Mouse (Mus musculus) heart, embryonic 14.5 days (tissue): ENCODE results near the gene Lgi2. TPM values are rescaled to one million over a fixed set of nuclear protein-coding genes. Genes with fewer than 3 reads are reported as not detected.

Source experiments
- ATAC-seq: fragments of 200-750 bp; cut with Nextera tagmentation; 2 replicates; pipeline ENCODE4 v1.8.0; 2017; ENCODE audit warnings: low read depth, moderate TSS enrichment; ENCODE audit not compliant: insufficient number of reproducible peaks, insufficient read depth, low FRiP score
- H3K27ac ChIP-seq, 2 experiments: fragments of 200-500 bp in 1 of 2; fragments of 300-500 bp in 1 of 2; sonication (generic) in 1 of 2; replicated peaks in 1 of 2; 2 replicates each; pipeline ENCODE4 v1.5.1; 2012 to 2014; ENCODE audit warnings: low read depth in 2 of 2, low read length in 2 of 2, control low read depth in 1 of 2, mild to moderate bottlenecking in 1 of 2, mixed read lengths in 1 of 2; ENCODE audit not compliant: control insufficient read depth in 1 of 2, insufficient read depth in 1 of 2
- H3K27me3 ChIP-seq: fragments of 300-500 bp; sonication (generic); 2 replicates; pipeline ENCODE4 v1.6.1; 2014; ENCODE audit warnings: mild to moderate bottlenecking, low read length, control low read depth; ENCODE audit not compliant: control insufficient read depth, insufficient read depth
- H3K36me3 ChIP-seq: fragments of 300-500 bp; sonication (generic); 2 replicates; pipeline ENCODE4 v1.6.1; 2014; ENCODE audit warnings: mild to moderate bottlenecking, control low read depth, low read length, mixed read lengths; ENCODE audit not compliant: control insufficient read depth, insufficient read depth
- H3K4me1 ChIP-seq, 2 experiments: fragments of 200-500 bp in 1 of 2; fragments of 300-500 bp in 1 of 2; sonication (generic) in 1 of 2; 2 replicates each; pipeline ENCODE4 v1.6.1; 2012 to 2014; ENCODE audit warnings: low read length in 2 of 2, control low read depth in 1 of 2, mixed read lengths in 1 of 2; ENCODE audit not compliant: control insufficient read depth in 2 of 2, insufficient read depth in 2 of 2
- H3K4me2 ChIP-seq: fragments of 300-500 bp; sonication (generic); 2 replicates; pipeline ENCODE4 v1.6.1; 2014; ENCODE audit warnings: mild to moderate bottlenecking, low read length
- H3K4me3 ChIP-seq, 2 experiments: fragments of 200-500 bp in 1 of 2; fragments of 300-500 bp in 1 of 2; sonication (generic) in 1 of 2; 2 replicates each; pipeline ENCODE4 v1.5.1; 2012 to 2014; ENCODE audit warnings: low read length in 2 of 2, mild to moderate bottlenecking in 2 of 2, control low read depth in 1 of 2, low read depth in 1 of 2, moderate library complexity in 1 of 2; ENCODE audit not compliant: control insufficient read depth in 1 of 2, insufficient read depth in 1 of 2
- H3K9ac ChIP-seq: fragments of 300-500 bp; sonication (generic); 2 replicates; pipeline ENCODE4 v1.6.1; 2014; ENCODE audit warnings: mild to moderate bottlenecking, low read length
- H3K9me3 ChIP-seq: fragments of 300-500 bp; sonication (generic); 2 replicates; pipeline ENCODE4 v1.6.1; 2016; ENCODE audit warnings: low read length, control low read depth; ENCODE audit not compliant: control insufficient read depth
- WGBS: fragments of 180-500 bp; shearing (Covaris S2); extraction: QIAGEN DNeasy Blood & Tissue Kit; methylation state at CpG from one replicate; pipeline ENCODE4 v1.1.7; 2014; 5-methylcytosine and 5-hydroxymethylcytosine counted together
- polyA plus RNA-seq: library from polyadenylated mRNA; unstranded; fragments of >200 nt; fragmentation: Nextera tagmentation; extraction: Ambion mirVana; gene quantifications from 2 replicates; pipeline ENCODE4 v1.2.1, GENCODE M21; 2014

Lgi2 gene
- polyA plus RNA-seq, 1 experiment from 2014 or later, result 2.1 TPM

DNA sequence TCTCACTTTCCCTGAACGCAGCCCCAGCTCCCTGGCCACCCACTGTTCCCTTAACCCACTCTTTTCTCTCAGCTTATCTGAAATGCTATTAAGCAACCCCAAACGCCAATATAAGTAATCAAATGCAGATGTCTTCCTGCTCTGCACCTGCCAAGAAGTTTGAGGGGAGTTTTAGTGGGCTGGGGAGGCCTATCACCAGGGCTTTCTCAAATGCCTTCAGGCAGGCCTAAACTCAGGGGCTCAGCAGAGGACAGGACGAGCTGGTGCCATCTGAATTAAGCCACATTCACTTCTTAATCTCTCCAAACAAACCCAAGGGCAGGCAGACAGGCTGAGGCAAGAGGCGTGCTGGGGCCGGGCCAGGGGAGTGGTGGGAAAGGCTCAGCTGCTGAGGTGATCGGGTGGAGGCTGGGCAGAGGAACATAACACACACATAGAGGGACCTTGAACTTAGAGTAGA is 38.4 kb upstream of the Lgi2 start:
- H3K4me3 ChIP-seq, result no peak overlapping the region
- H3K36me3 ChIP-seq, result no peaks in the 10 kb centered on the region
- H3K27me3 ChIP-seq, result no peaks in the 10 kb centered on the region
- H3K27ac ChIP-seq, result no peak overlapping the region
- no peak overlapping the region for H3K4me2 ChIP-seq
- peak; percentile 31; the same call in 1 of the 2 replicates for ATAC-seq
- 56% methylated on average over 6 of the region's 6 CpGs for WGBS
- peaks cover 0 to 3% of the 10 kb centered on the region in 2 experiments; a peak in 1 of 4 replicates for H3K4me1 ChIP-seq
- peaks cover 14% of the 10 kb centered on the region for H3K9me3 ChIP-seq
- no peak overlapping the region for H3K9ac ChIP-seq

DNA sequence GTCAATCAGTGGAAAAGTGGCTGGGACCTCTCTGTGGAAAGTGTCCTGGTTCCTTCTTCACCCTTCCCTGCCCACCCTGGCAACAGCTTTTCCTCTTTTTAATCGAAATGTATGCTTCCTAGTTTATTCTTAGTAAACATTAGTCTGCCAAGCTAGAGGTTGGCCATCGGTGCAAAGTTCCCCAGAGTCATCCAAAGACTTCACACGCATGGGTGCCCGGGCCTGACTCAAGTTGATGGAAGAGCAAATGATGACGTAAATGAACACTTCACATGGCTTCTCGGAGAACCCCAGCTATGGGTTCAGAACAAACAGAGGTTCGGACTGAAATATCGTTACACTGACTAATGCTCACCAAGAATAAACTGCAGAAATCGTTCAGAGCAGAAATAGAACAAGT is 24.4 kb upstream of the Lgi2 start:
- 84% methylated on average over 9 of the region's 9 CpGs for WGBS
- Histone ChIP-seq H3K36me3 (no peaks in the 10 kb centered on the region), H3K27ac (no peak overlapping the region), H3K4me1 (peaks cover 0 to 3% of the 10 kb centered on the region in 2 experiments; a peak in 1 of 4 replicates), H3K4me2 (no peak overlapping the region), H3K9me3 (no peaks in the 10 kb centered on the region), H3K9ac (no peak overlapping the region), H3K4me3 (no peak overlapping the region), H3K27me3 (no peaks in the 10 kb centered on the region)
- no peak for ATAC-seq

DNA sequence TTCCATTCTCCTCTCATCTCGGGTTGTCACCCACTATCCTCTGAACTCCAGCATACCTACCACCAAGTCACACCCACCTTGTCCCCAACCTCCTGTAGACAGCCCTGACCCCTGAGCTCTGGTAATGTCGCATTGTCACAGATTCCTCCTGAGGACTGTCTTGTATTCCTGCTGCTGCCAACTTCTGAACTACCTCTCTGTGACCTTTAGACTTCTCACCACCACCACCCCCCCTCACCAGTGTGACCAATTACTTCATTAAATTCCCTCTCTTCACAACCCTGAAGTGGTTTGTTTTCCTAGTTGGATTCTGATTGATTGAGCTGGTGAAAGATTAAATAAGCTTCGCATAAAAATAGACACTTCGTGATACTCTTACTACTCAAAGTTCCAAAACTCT is 22.4 kb upstream of the Lgi2 start:
- Histone ChIP-seq H3K27ac (no peak overlapping the region), H3K4me1 (peaks cover 0 to 3% of the 10 kb centered on the region in 2 experiments; a peak in 1 of 4 replicates), H3K4me3 (no peak overlapping the region), H3K36me3 (no peaks in the 10 kb centered on the region), H3K27me3 (no peaks in the 10 kb centered on the region), H3K9ac (no peak overlapping the region), H3K4me2 (no peak overlapping the region), H3K9me3 (no peaks in the 10 kb centered on the region)
- no peak for ATAC-seq
- 64% methylated on average over 4 of the region's 4 CpGs for WGBS

DNA sequence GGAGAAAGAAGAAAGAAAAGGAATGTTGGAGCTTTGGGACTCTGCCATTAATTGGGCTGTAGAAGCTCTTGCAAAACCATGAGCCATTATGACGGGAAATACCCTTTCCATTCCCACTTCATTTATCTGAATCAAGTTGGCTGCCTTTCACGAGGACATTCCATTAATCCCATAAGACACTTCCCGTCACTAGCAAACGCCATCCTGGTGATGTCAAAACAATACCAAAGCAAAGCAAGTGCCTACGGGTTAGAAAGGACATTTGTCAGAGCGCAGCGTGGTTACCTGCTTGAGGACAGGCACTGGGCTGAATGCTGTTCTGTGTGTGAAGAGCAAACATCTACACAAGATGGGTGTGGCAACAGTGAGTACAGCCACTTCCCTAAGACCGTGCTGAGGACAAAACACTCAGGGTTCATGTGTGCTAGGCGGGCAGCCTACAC is 21.1 kb upstream of the Lgi2 start:
- WGBS, result 62% methylated on average over 9 of the region's 9 CpGs
- no peaks in the 10 kb centered on the region for H3K36me3 ChIP-seq
- no peak overlapping the region for H3K4me2 ChIP-seq
- H3K27me3 ChIP-seq, result no peaks in the 10 kb centered on the region
- H3K9me3 ChIP-seq, result no peaks in the 10 kb centered on the region
- H3K9ac ChIP-seq, result no peak overlapping the region
- ATAC-seq, result no peak
- no peak overlapping the region for H3K27ac ChIP-seq
- H3K4me1 ChIP-seq, result peaks cover 0 to 3% of the 10 kb centered on the region in 2 experiments; a peak in 1 of 4 replicates
- H3K4me3 ChIP-seq, result no peak overlapping the region

DNA sequence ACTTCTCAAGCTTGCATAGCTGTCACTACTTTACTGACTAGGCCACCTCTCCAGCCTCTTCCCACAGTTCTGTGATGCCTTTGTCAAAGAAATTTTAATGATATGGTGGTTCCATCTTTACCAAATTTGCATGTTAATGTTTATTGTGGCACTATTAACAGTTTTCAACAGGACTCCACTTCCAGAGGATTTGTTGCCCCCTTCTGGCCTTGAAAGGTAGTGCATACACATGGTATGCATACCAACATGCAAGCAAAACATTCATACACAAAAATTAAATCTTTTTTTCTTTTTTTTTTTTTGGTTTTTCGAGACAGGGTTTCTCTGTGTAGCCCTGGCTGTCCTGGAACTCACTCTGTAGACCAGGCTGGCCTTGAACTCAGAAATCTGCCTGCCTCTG is 6.3 kb upstream of the Lgi2 start:
- Histone ChIP-seq H3K4me1 (peaks cover 0 to 2% of the 10 kb centered on the region in 2 experiments; a peak in 1 of 4 replicates), H3K9ac (no peak overlapping the region), H3K4me2 (no peak overlapping the region), H3K27me3 (no peaks in the 10 kb centered on the region), H3K4me3 (no peak overlapping the region), H3K36me3 (no peaks in the 10 kb centered on the region), H3K9me3 (peaks cover 13% of the 10 kb centered on the region), H3K27ac (no peak overlapping the region)
- WGBS, result 40% methylated on average over 1 of the region's 1 CpGs
- ATAC-seq, result no peak

DNA sequence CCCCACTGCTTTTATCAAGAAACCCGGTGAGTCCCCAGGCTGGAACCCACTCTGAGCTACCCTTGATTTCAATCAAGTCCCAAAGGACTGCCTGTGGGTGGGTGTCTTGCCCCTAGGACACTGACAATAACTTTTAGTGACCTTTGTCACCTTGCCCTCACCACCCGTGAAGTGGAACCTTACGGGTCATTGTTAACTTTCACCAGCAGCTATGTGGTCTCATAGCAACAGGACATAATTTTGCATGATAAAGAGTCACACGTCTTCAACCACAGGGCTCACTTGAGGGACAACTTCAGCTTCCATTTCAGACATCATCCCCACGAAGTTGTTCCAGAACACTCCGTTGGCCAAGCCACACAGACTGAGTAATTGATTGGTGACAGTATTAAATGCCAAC is 4.5 kb upstream of the Lgi2 start:
- Histone ChIP-seq H3K9ac (no peak overlapping the region), H3K4me2 (no peak overlapping the region), H3K4me1 (peaks cover 0 to 2% of the 10 kb centered on the region in 2 experiments; a peak in 1 of 4 replicates), H3K27me3 (peaks cover under 1% of the 10 kb centered on the region; the same call in 1 of the 2 replicates), H3K4me3 (no peak overlapping the region), H3K27ac (no peak overlapping the region), H3K9me3 (peaks cover 13% of the 10 kb centered on the region), H3K36me3 (no peaks in the 10 kb centered on the region)
- WGBS, result 50% methylated on average over 6 of the region's 6 CpGs
- ATAC-seq, result no peak

DNA sequence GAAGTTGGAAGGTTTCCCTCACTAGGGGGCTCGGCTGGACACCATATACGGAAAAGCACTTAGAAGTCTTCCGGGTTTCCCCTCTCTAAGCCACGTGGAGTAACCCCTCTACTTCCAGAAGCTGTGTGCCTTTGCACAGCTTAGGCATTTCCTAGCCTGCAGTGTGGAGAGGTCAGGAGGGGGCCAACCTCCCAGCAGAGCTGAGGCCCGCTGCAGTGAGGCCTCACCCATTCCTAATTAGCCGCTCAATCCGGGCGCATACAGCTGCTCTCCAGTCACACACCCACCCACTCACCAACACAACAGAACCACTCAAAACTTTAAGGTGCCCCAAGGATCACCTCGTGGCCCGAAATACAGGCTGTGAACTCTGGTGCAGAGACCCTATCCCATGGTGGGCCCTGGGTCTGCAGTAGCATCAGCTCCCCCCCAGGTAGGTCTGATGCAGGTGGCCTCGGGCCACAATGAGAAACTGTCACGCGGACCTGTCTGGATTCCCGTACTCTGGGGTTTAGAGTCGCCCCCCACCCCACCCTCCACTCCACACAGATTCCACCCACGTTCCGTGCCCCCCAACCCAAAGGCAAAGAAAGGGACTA is 949 bp downstream of the Lgi2 start:
- 0 out of 2 replicates have a peak, but pooled peaks have one; percentile 7 for ATAC-seq

More for the DNA sequence above, 949 bp downstream of the Lgi2 start:
- H3K4me3 ChIP-seq, result peak overlapping the region; percentile 66 to 72
- peak overlapping the region; percentile 97 for H3K4me2 ChIP-seq
- H3K4me1 ChIP-seq, result peaks cover 2 to 13% of the 10 kb centered on the region in 2 experiments; a peak in 3 of 4 replicates
- H3K9me3 ChIP-seq, result no peaks in the 10 kb centered on the region
- H3K27me3 ChIP-seq, result peaks cover 9% of the 10 kb centered on the region; the same call in 1 of the 2 replicates
- H3K27ac ChIP-seq, result no peak overlapping the region
- no peaks in the 10 kb centered on the region for H3K36me3 ChIP-seq
- WGBS, result 2% methylated on average over 17 of the region's 17 CpGs
- peak overlapping the region; percentile 77 for H3K9ac ChIP-seq
